In genomic region chr8:11913129-11913900, GRCm38 (mm10) we compare ENCODE assay signal across 13 mouse cellular contexts.
DNase-seq lines count a peak whose midpoint lies in the region; ATAC-seq and TF ChIP-seq lines count a peak whose summit lies in the region.
"Had no signal": no experiment of that assay in that cellular context is flagged by ENCODE, and none has a peak within 500 bp of the region (broad histone marks: within the 10 kb centered on the region; RNA-seq: fewer than 3 reads in every experiment).

No protein-coding gene starts in this region.

- H3K27ac ChIP-seq in heart, embryonic 10.5 days = no peak overlapping the region
- peak overlapping the region; percentile 78 for H3K27ac ChIP-seq in forebrain, embryonic 12.5 days
- no peak overlapping the region for H3K27ac ChIP-seq in hindbrain, embryonic 15.5 days (replicated peaks)
- H3K27ac ChIP-seq in midbrain, postnatal 0 days (ENCODE audit: low read depth, low read length) = no peak overlapping the region
- H3K27ac ChIP-seq: heart, embryonic 15.5 days; liver, embryonic 15.5 days had no signal

- H3K4me1 ChIP-seq in heart, embryonic 10.5 days = peaks cover 19% of the 10 kb centered on the region
- H3K4me1 ChIP-seq in forebrain, embryonic 12.5 days = peaks cover 48% of the 10 kb centered on the region
- peaks cover 44% of the 10 kb centered on the region for H3K4me1 ChIP-seq in hindbrain, embryonic 15.5 days (replicated peaks)
- peaks cover 12% of the 10 kb centered on the region for H3K4me1 ChIP-seq in midbrain, postnatal 0 days (ENCODE audit: insufficient read depth, low read length)
- H3K4me1 ChIP-seq: liver, embryonic 15.5 days had no signal

- no peak overlapping the region for H3K9ac ChIP-seq in forebrain, embryonic 12.5 days
- H3K9ac ChIP-seq in hindbrain, embryonic 15.5 days = no peak overlapping the region
- H3K9ac ChIP-seq in midbrain, postnatal 0 days (replicated peaks; ENCODE audit: low read length, poor library complexity, severe bottlenecking) = no peak overlapping the region
- H3K9ac ChIP-seq: heart, embryonic 15.5 days; liver, embryonic 15.5 days had no signal

- TF ChIP-seq CTCF in midbrain, postnatal 0 days (IDR thresholded peaks at IDR 0.05) = no peak

- 70% methylated on average over 12 of the region's 12 CpGs for WGBS in heart, embryonic 10.5 days
- WGBS in forebrain, embryonic 12.5 days = 48% methylated on average over 12 of the region's 12 CpGs
- WGBS in hindbrain, embryonic 15.5 days = 38% methylated on average over 12 of the region's 12 CpGs
- 40% methylated on average over 12 of the region's 12 CpGs for WGBS in midbrain, postnatal 0 days

- H3K4me3 ChIP-seq in heart, embryonic 10.5 days = no peak overlapping the region
- H3K4me3 ChIP-seq in forebrain, embryonic 12.5 days (replicated peaks) = peak overlapping the region; percentile 17
- H3K4me3 ChIP-seq in hindbrain, embryonic 15.5 days = peak overlapping the region; percentile 7; the same call in 1 of the 2 replicates
- H3K4me3 ChIP-seq in midbrain, postnatal 0 days (ENCODE audit: low read depth, low read length) = no peak overlapping the region
- H3K4me3 ChIP-seq: heart, embryonic 15.5 days; liver, embryonic 15.5 days had no signal

- no peaks in the 10 kb centered on the region for H3K9me3 ChIP-seq in heart, embryonic 10.5 days
- H3K9me3 ChIP-seq in forebrain, embryonic 12.5 days = no peaks in the 10 kb centered on the region
- H3K9me3 ChIP-seq in hindbrain, embryonic 15.5 days = no peaks in the 10 kb centered on the region
- H3K9me3 ChIP-seq in midbrain, postnatal 0 days (ENCODE audit: low read length) = no peaks in the 10 kb centered on the region
- H3K9me3 ChIP-seq: heart, embryonic 15.5 days; liver, embryonic 15.5 days had no signal

- peak overlapping the region; percentile 52 for H3K4me2 ChIP-seq in forebrain, embryonic 12.5 days
- H3K4me2 ChIP-seq in hindbrain, embryonic 15.5 days = peak overlapping the region; percentile 36
- H3K4me2 ChIP-seq in midbrain, postnatal 0 days (ENCODE audit: low read depth, low read length, poor library complexity, severe bottlenecking) = no peak overlapping the region
- H3K4me2 ChIP-seq: heart, embryonic 15.5 days; liver, embryonic 15.5 days had no signal

- peaks cover 14% of the 10 kb centered on the region; the same call in 1 of the 2 replicates for H3K27me3 ChIP-seq in heart, embryonic 10.5 days (ENCODE audit: insufficient read depth, poor library complexity, severe bottlenecking)
- H3K27me3 ChIP-seq in forebrain, embryonic 12.5 days = peaks cover 32% of the 10 kb centered on the region
- H3K27me3 ChIP-seq in hindbrain, embryonic 15.5 days = 0 out of 2 replicates have a peak, but pooled peaks cover 7% of the 10 kb centered on the region
- 0 out of 2 replicates have a peak, but pooled peaks cover 8% of the 10 kb centered on the region for H3K27me3 ChIP-seq in midbrain, postnatal 0 days (ENCODE audit: insufficient read depth, low read length)
- H3K27me3 ChIP-seq: liver, embryonic 15.5 days had no signal

- peak; percentile 40 for DNase-seq in heart, adult 8-10 months (ENCODE audit: low spot score)
- no peak for DNase-seq in heart, embryonic 10.5 days (ENCODE audit: low spot score)
- DNase-seq in midbrain, postnatal 0 days (ENCODE audit: low spot score) = peak; percentile 22
- no peak for DNase-seq in spleen, adult 12 weeks (ENCODE audit: low spot score)
- no peak for DNase-seq in adrenal gland, postnatal 36 days
- DNase-seq in layer of hippocampus, postnatal 25 days (ENCODE audit: extremely low spot score in 1 of 2, low spot score in 1 of 2) = no peak
- DNase-seq: kidney, postnatal 36 days had no signal

- no peaks in the 10 kb centered on the region for H3K36me3 ChIP-seq in heart, embryonic 10.5 days
- no peaks in the 10 kb centered on the region for H3K36me3 ChIP-seq in forebrain, embryonic 12.5 days (replicated peaks)
- H3K36me3 ChIP-seq in hindbrain, embryonic 15.5 days = no peaks in the 10 kb centered on the region
- H3K36me3 ChIP-seq in midbrain, postnatal 0 days (ENCODE audit: insufficient read depth, low read length) = no peaks in the 10 kb centered on the region
- H3K36me3 ChIP-seq: heart, embryonic 15.5 days; liver, embryonic 15.5 days had no signal

- ATAC-seq in forebrain, embryonic 12.5 days (ENCODE audit: low FRiP score) = 0 out of 2 replicates have a peak, but pooled peaks have one; percentile 2
- no peak for ATAC-seq in hindbrain, embryonic 15.5 days (ENCODE audit: low FRiP score, low read depth)
- no peak for ATAC-seq in midbrain, postnatal 0 days (ENCODE audit: low FRiP score)
- ATAC-seq: CD4-positive, CD25-positive, alpha-beta regulatory T cell, adult 4 months; Patski had no signal

Comparison
In these comparisons a context has a peak if more than half of its experiments do, and no peak if none do; other contexts are left out.
1. DNase-seq: peak in heart, adult 8-10 months (single experiment) and midbrain, postnatal 0 days (single experiment); none in heart, embryonic 10.5 days (single experiment), spleen, adult 12 weeks (single experiment), adrenal gland, postnatal 36 days (0 of 2) and layer of hippocampus, postnatal 25 days (0 of 2).
2. H3K4me3 ChIP-seq: peak in forebrain, embryonic 12.5 days (single experiment) and hindbrain, embryonic 15.5 days (single experiment); none in heart, embryonic 10.5 days (single experiment) and midbrain, postnatal 0 days (single experiment).